Mouse (Mus musculus) cerebellum, adult 2 months (tissue): ENCODE measurements at regions not wholly inside any gene's neighbourhood (a gene's known extent, or its start where the extent isn't known, plus 50 kb on each side); places are given as distances from the start of the nearest gene placed in this dataset.

Experiments
- DNase-seq, 2 experiments: peaks; one replicate each; pipeline ENCODE4 v3.0.0; 2021
- H3K27ac ChIP-seq: fragments of 200-500 bp; 2 replicates; pipeline ENCODE4 v1.5.1; 2012; ENCODE audit warnings: low read length, control low read depth, inconsistent platforms; ENCODE audit not compliant: insufficient read depth
- H3K27me3 ChIP-seq: fragments of 200-500 bp; 2 replicates; pipeline ENCODE4 v1.6.1; 2012; ENCODE audit warnings: inconsistent platforms, mild to moderate bottlenecking, low read length, moderate library complexity; ENCODE audit not compliant: control insufficient read depth, insufficient read depth
- H3K4me1 ChIP-seq: fragments of 200-500 bp; 2 replicates; pipeline ENCODE4 v1.6.1; 2011; ENCODE audit warnings: low read length; ENCODE audit not compliant: control insufficient read depth, insufficient read depth
- H3K4me3 ChIP-seq: fragments of 200-500 bp; replicated peaks from 2 replicates; pipeline ENCODE3; 2011; ENCODE audit warnings: mild to moderate bottlenecking, low read depth, low read length, control low read depth; ENCODE audit not compliant: insufficient read depth
- CTCF ChIP-seq: fragments of 200-500 bp; IDR thresholded peaks from 2 replicates; pipeline ENCODE4 v1.5.1; 2011; ENCODE audit warnings: low read depth, mild to moderate bottlenecking, control low read depth, low read length, moderate library complexity, borderline replicate concordance; ENCODE audit not compliant: insufficient read depth
- POLR2A ChIP-seq: fragments of 200-500 bp; IDR thresholded peaks from 2 replicates; pipeline ENCODE4 v1.6.1; 2011; ENCODE audit warnings: low read length, control low read depth, borderline replicate concordance; ENCODE audit not compliant: insufficient read depth
- WGBS: fragments of 180-500 bp; shearing (Covaris S2); methylation state at CpG from one replicate; pipeline ENCODE4 v1.1.7; 2018; 5-methylcytosine and 5-hydroxymethylcytosine counted together

- H3K27me3 ChIP-seq = no peaks in the 10 kb centered on the region
- no peaks in the 10 kb centered on the region; the same call in 1 of the 2 replicates for H3K4me1 ChIP-seq
- WGBS = 68% methylated on average over 14 of the region's 14 CpGs
- no peak overlapping the region for H3K4me3 ChIP-seq
- H3K27ac ChIP-seq = no peak overlapping the region
- TF ChIP-seq POLR2A (no peak), CTCF (no peak)
- no peak for DNase-seq
Measured at GRCm38 (mm10) chr4:142321209-142321863, 82.1 kb upstream of the Kazn start.

GRCm38 (mm10) chr4:142310282-142310681, 71.1 kb upstream of the Kazn start:
- no peak for DNase-seq

GRCm38 (mm10) chr4:142308271-142308670, 69.1 kb upstream of the Kazn start:
- no peak overlapping the region for H3K4me3 ChIP-seq
- no peak for DNase-seq
- H3K27ac ChIP-seq = no peak overlapping the region
- 85% methylated on average over 7 of the region's 7 CpGs for WGBS
- no peaks in the 10 kb centered on the region for H3K27me3 ChIP-seq
- TF ChIP-seq POLR2A (no peak), CTCF (no peak)
- H3K4me1 ChIP-seq = peaks cover 17% of the 10 kb centered on the region

More at GRCm38 (mm10) chr4:142310282-142310681, 71.1 kb upstream of the Kazn start:
- TF ChIP-seq POLR2A (no peak), CTCF (no peak)
- WGBS = 91% methylated on average over 6 of the region's 6 CpGs
- Histone ChIP-seq H3K4me3 (no peak overlapping the region), H3K27ac (no peak overlapping the region), H3K27me3 (no peaks in the 10 kb centered on the region), H3K4me1 (peaks cover 6% of the 10 kb centered on the region; the same call in 1 of the 2 replicates)

- H3K27me3 ChIP-seq = no peaks in the 10 kb centered on the region
- TF ChIP-seq CTCF = no peak
- no peak for TF ChIP-seq POLR2A
- no peak overlapping the region for H3K4me3 ChIP-seq
- 83% methylated on average over 11 of the region's 11 CpGs for WGBS
- H3K27ac ChIP-seq = no peak overlapping the region
- no peak for DNase-seq
- peaks cover 22% of the 10 kb centered on the region for H3K4me1 ChIP-seq
Measured at GRCm38 (mm10) chr4:142307321-142307720, 68.1 kb upstream of the Kazn start.

GRCm38 (mm10) chr4:142306076-142306475, 66.9 kb upstream of the Kazn start:
- Histone ChIP-seq H3K27ac (no peak overlapping the region), H3K4me3 (no peak overlapping the region), H3K4me1 (peaks cover 34% of the 10 kb centered on the region), H3K27me3 (no peaks in the 10 kb centered on the region)
- 84% methylated on average over 14 of the region's 14 CpGs for WGBS
- no peak for DNase-seq
- no peak for TF ChIP-seq POLR2A
- TF ChIP-seq CTCF = no peak

GRCm38 (mm10) chr4:142303374-142304020, 64.3 kb upstream of the Kazn start:
- DNase-seq = peak; percentile 99
- TF ChIP-seq CTCF (no peak), POLR2A (no peak)
- Histone ChIP-seq H3K4me1 (peaks cover 40% of the 10 kb centered on the region), H3K4me3 (no peak overlapping the region), H3K27me3 (no peaks in the 10 kb centered on the region), H3K27ac (peak overlapping the region; percentile 81)
- WGBS = 18% methylated on average over 10 of the region's 10 CpGs

GRCm38 (mm10) chr4:142302724-142303120, 63.5 kb upstream of the Kazn start:
- H3K4me3 ChIP-seq = no peak overlapping the region
- no peaks in the 10 kb centered on the region for H3K27me3 ChIP-seq
- peak in 1 of 2 experiments; percentile 32 for DNase-seq
- WGBS = 73% methylated on average over 2 of the region's 2 CpGs
- peak overlapping the region; percentile 78 for H3K27ac ChIP-seq
- peaks cover 40% of the 10 kb centered on the region for H3K4me1 ChIP-seq
- TF ChIP-seq POLR2A (no peak), CTCF (no peak)
